Mouse (Mus musculus): ENCODE measurements at regions not wholly inside any gene's neighbourhood (a gene's known extent, or its start where the extent isn't known, plus 50 kb on each side); places are given as distances from the start of the nearest gene placed in this dataset.

GRCm38 (mm10) chr5:90706350-90706749 lies 52.8 kb upstream of the Cxcl5 start:
- no peak overlapping the region for H3ac ChIP-seq (ENCODE audit: control insufficient read depth, insufficient read length)
- peak overlapping the region; percentile 51 for H3K4me2 ChIP-seq (ENCODE audit: low read depth)
- H3K79me2 ChIP-seq (ENCODE audit: control insufficient read depth, insufficient read depth) = no peaks in the 10 kb centered on the region
- TF ChIP-seq E2F4 (IDR thresholded peaks at IDR 0.05; ENCODE audit: insufficient read depth) (no peak), MAX (IDR thresholded peaks at IDR 0.05; ENCODE audit: low read depth) (no peak), USF1 (IDR thresholded peaks at IDR 0.05; ENCODE audit: low read depth) (peak; percentile 69), POLR2AphosphoS2 (IDR thresholded peaks at IDR 0.05; ENCODE audit: insufficient read length, low read depth) (no peak), TCF3 (IDR thresholded peaks at IDR 0.05; ENCODE audit: insufficient read length, low read depth) (no peak), REST (IDR thresholded peaks at IDR 0.05; ENCODE audit: insufficient read depth, insufficient read length) (no peak), TCF12 (IDR thresholded peaks at IDR 0.05; ENCODE audit: insufficient read depth, poor library complexity, severe bottlenecking) (no peak), MYOG (IDR thresholded peaks at IDR 0.05; ENCODE audit: control insufficient read depth in 1 of 3, insufficient read depth in 1 of 3, insufficient read length in 2 of 3, low read depth in 2 of 3) (no peak), SRF (IDR thresholded peaks at IDR 0.05; ENCODE audit: control insufficient read depth, insufficient read length, low read depth) (no peak), CEBPB (IDR thresholded peaks at IDR 0.05; ENCODE audit: insufficient read depth, poor library complexity, severe bottlenecking) (peak; percentile 50), POLR2A (IDR thresholded peaks at IDR 0.05; ENCODE audit: insufficient read length, low read depth) (no peak)
- H3K36me3 ChIP-seq (ENCODE audit: control insufficient read depth, insufficient read depth) = no peaks in the 10 kb centered on the region
- H3K4me3 ChIP-seq = no peak overlapping the region
- H3K27me3 ChIP-seq (ENCODE audit: control insufficient read depth, insufficient read depth, insufficient read length) = no peaks in the 10 kb centered on the region

- H3ac ChIP-seq (ENCODE audit: control insufficient read depth, insufficient read length) = no peak overlapping the region
- no peaks in the 10 kb centered on the region for H3K27me3 ChIP-seq (ENCODE audit: control insufficient read depth, insufficient read depth, insufficient read length)
- H3K4me3 ChIP-seq = no peak overlapping the region
- peak in 2 of 3 experiments; percentile 57 to 75 for TF ChIP-seq MYOD1 (IDR thresholded peaks at IDR 0.05; ENCODE audit: control insufficient read depth in 1 of 3, insufficient read length in 2 of 3, low read depth in 2 of 3)
- TF ChIP-seq MAX (IDR thresholded peaks at IDR 0.05; ENCODE audit: low read depth) = no peak
- TF ChIP-seq TCF12 (IDR thresholded peaks at IDR 0.05; ENCODE audit: insufficient read depth, poor library complexity, severe bottlenecking) = peak; percentile 34
- no peak for TF ChIP-seq E2F4 (IDR thresholded peaks at IDR 0.05; ENCODE audit: insufficient read depth)
- no peaks in the 10 kb centered on the region for H3K36me3 ChIP-seq (ENCODE audit: control insufficient read depth, insufficient read depth)
- no peaks in the 10 kb centered on the region for H3K79me2 ChIP-seq (ENCODE audit: control insufficient read depth, insufficient read depth)
- H3K4me2 ChIP-seq (ENCODE audit: low read depth) = no peak overlapping the region
These were observed 55.5 kb upstream of the Cxcl5 start for GRCm38 (mm10) chr5:90703653-90704052.

DNA sequence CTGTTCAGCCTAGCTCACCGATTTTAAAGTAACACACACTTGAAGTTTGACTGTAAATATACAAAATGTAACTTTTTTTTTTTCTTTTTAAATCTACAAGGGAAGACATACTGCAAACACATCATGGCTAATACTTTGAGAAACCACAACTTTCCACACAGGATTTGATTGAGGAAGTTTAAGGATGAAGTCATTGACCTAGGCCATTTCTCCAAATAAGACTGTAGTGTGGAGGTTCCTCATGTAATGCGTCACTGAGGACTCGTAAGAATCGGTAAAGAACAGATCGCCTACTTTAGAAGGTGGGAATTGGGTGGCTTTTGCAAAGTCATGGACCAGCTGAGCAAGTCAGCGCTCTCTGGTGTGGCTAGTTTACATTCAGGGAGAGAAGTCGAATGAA lies 59.0 kb upstream of the Cxcl5 start:
- Histone ChIP-seq H3ac (ENCODE audit: control insufficient read depth, insufficient read length) (no peak overlapping the region), H3K79me2 (ENCODE audit: control insufficient read depth, insufficient read depth) (no peaks in the 10 kb centered on the region), H3K27me3 (ENCODE audit: control insufficient read depth, insufficient read depth, insufficient read length) (no peaks in the 10 kb centered on the region), H3K36me3 (ENCODE audit: control insufficient read depth, insufficient read depth) (no peaks in the 10 kb centered on the region), H3K4me2 (ENCODE audit: low read depth) (no peak overlapping the region), H3K4me3 (no peak overlapping the region)
- no peak for TF ChIP-seq REST (IDR thresholded peaks at IDR 0.05; ENCODE audit: insufficient read depth, insufficient read length)
- no peak for TF ChIP-seq MYOD1 (IDR thresholded peaks at IDR 0.05; ENCODE audit: control insufficient read depth in 1 of 3, insufficient read length in 2 of 3, low read depth in 2 of 3)
- no peak for TF ChIP-seq MYOG (IDR thresholded peaks at IDR 0.05; ENCODE audit: control insufficient read depth in 1 of 3, insufficient read depth in 1 of 3, insufficient read length in 2 of 3, low read depth in 2 of 3)
- no peak for TF ChIP-seq TCF12 (IDR thresholded peaks at IDR 0.05; ENCODE audit: insufficient read depth, poor library complexity, severe bottlenecking)
- TF ChIP-seq MAX (IDR thresholded peaks at IDR 0.05; ENCODE audit: low read depth) = no peak
- TF ChIP-seq USF1 (IDR thresholded peaks at IDR 0.05; ENCODE audit: low read depth) = no peak
- no peak for TF ChIP-seq SRF (IDR thresholded peaks at IDR 0.05; ENCODE audit: control insufficient read depth, insufficient read length, low read depth)
- TF ChIP-seq TCF3 (IDR thresholded peaks at IDR 0.05; ENCODE audit: insufficient read length, low read depth) = no peak
- TF ChIP-seq POLR2AphosphoS2 (IDR thresholded peaks at IDR 0.05; ENCODE audit: insufficient read length, low read depth) = no peak
- TF ChIP-seq POLR2A (IDR thresholded peaks at IDR 0.05; ENCODE audit: insufficient read length, low read depth) = no peak
- no peak for TF ChIP-seq CEBPB (IDR thresholded peaks at IDR 0.05; ENCODE audit: insufficient read depth, poor library complexity, severe bottlenecking)
- no peak for TF ChIP-seq E2F4 (IDR thresholded peaks at IDR 0.05; ENCODE audit: insufficient read depth)

DNA sequence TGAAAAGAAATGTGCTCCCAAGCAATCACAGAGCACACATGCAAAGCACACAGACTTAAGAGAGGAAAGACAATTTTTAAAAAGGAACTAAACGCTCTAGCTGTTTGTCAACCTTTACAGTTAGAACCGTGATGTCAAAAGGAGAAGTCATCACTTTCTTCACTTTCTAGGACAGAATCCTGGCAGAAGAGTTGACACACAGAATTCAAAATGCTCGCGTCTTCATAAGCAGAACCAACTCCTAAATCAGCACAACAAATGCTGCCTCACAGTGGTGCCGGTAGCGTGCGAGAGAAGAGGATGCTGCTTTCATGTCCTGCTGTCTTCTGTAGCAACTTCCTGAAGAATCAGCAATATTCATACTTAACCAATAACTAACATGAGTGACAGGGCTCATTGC lies 55.6 kb upstream of the Rassf6 start:
- Histone ChIP-seq H3K36me3 (ENCODE audit: control insufficient read depth, insufficient read depth) (no peaks in the 10 kb centered on the region), H3K4me3 (no peak overlapping the region), H3K27me3 (ENCODE audit: control insufficient read depth, insufficient read depth, insufficient read length) (no peaks in the 10 kb centered on the region), H3K4me2 (ENCODE audit: low read depth) (no peak overlapping the region), H3ac (ENCODE audit: control insufficient read depth, insufficient read length) (no peak overlapping the region), H3K79me2 (ENCODE audit: control insufficient read depth, insufficient read depth) (no peaks in the 10 kb centered on the region)
- TF ChIP-seq SRF (IDR thresholded peaks at IDR 0.05; ENCODE audit: control insufficient read depth, insufficient read length, low read depth) (no peak), POLR2AphosphoS2 (IDR thresholded peaks at IDR 0.05; ENCODE audit: insufficient read length, low read depth) (no peak), MAX (IDR thresholded peaks at IDR 0.05; ENCODE audit: low read depth) (no peak), MYOD1 (IDR thresholded peaks at IDR 0.05; ENCODE audit: control insufficient read depth in 1 of 3, insufficient read length in 2 of 3, low read depth in 2 of 3) (no peak), TCF3 (IDR thresholded peaks at IDR 0.05; ENCODE audit: insufficient read length, low read depth) (no peak), TCF12 (IDR thresholded peaks at IDR 0.05; ENCODE audit: insufficient read depth, poor library complexity, severe bottlenecking) (no peak), REST (IDR thresholded peaks at IDR 0.05; ENCODE audit: insufficient read depth, insufficient read length) (no peak), E2F4 (IDR thresholded peaks at IDR 0.05; ENCODE audit: insufficient read depth) (no peak), POLR2A (IDR thresholded peaks at IDR 0.05; ENCODE audit: insufficient read length, low read depth) (no peak), USF1 (IDR thresholded peaks at IDR 0.05; ENCODE audit: low read depth) (no peak), CEBPB (IDR thresholded peaks at IDR 0.05; ENCODE audit: insufficient read depth, poor library complexity, severe bottlenecking) (no peak), MYOG (IDR thresholded peaks at IDR 0.05; ENCODE audit: control insufficient read depth in 1 of 3, insufficient read depth in 1 of 3, insufficient read length in 2 of 3, low read depth in 2 of 3) (no peak)

DNA sequence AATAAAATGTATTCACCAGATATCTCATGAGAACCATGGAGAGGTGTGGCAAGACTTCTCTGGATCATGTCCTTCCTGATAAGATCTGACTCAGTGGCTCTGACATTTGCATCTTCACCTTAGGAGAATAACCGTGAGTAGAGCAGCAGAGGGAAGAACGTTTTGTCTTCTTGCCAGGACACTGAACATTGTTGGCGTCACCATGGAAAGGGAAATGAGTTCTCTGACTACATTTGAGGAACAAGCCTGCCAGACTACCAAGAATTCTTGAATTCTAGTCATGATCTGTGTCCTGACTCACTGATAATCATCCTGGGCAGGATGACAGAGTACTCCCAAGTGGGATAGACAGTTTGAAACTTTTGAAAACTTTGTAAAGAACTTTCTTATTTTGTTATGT lies 54.0 kb upstream of the Rassf6 start:
- Histone ChIP-seq H3ac (ENCODE audit: control insufficient read depth, insufficient read length) (no peak overlapping the region), H3K27me3 (ENCODE audit: control insufficient read depth, insufficient read depth, insufficient read length) (no peaks in the 10 kb centered on the region), H3K4me3 (no peak overlapping the region), H3K79me2 (ENCODE audit: control insufficient read depth, insufficient read depth) (no peaks in the 10 kb centered on the region), H3K36me3 (ENCODE audit: control insufficient read depth, insufficient read depth) (no peaks in the 10 kb centered on the region), H3K4me2 (ENCODE audit: low read depth) (no peak overlapping the region)
- TF ChIP-seq REST (IDR thresholded peaks at IDR 0.05; ENCODE audit: insufficient read depth, insufficient read length) = no peak
- no peak for TF ChIP-seq SRF (IDR thresholded peaks at IDR 0.05; ENCODE audit: control insufficient read depth, insufficient read length, low read depth)
- TF ChIP-seq E2F4 (IDR thresholded peaks at IDR 0.05; ENCODE audit: insufficient read depth) = no peak
- no peak for TF ChIP-seq MYOG (IDR thresholded peaks at IDR 0.05; ENCODE audit: control insufficient read depth in 1 of 3, insufficient read depth in 1 of 3, insufficient read length in 2 of 3, low read depth in 2 of 3)
- no peak for TF ChIP-seq MAX (IDR thresholded peaks at IDR 0.05; ENCODE audit: low read depth)
- TF ChIP-seq POLR2AphosphoS2 (IDR thresholded peaks at IDR 0.05; ENCODE audit: insufficient read length, low read depth) = no peak
- TF ChIP-seq CEBPB (IDR thresholded peaks at IDR 0.05; ENCODE audit: insufficient read depth, poor library complexity, severe bottlenecking) = no peak
- no peak for TF ChIP-seq POLR2A (IDR thresholded peaks at IDR 0.05; ENCODE audit: insufficient read length, low read depth)
- no peak for TF ChIP-seq TCF12 (IDR thresholded peaks at IDR 0.05; ENCODE audit: insufficient read depth, poor library complexity, severe bottlenecking)
- TF ChIP-seq MYOD1 (IDR thresholded peaks at IDR 0.05; ENCODE audit: control insufficient read depth in 1 of 3, insufficient read length in 2 of 3, low read depth in 2 of 3) = no peak
- no peak for TF ChIP-seq USF1 (IDR thresholded peaks at IDR 0.05; ENCODE audit: low read depth)
- TF ChIP-seq TCF3 (IDR thresholded peaks at IDR 0.05; ENCODE audit: insufficient read length, low read depth) = no peak
